Mouse (Mus musculus) neural tube, embryonic 11.5 days (tissue): ENCODE measurements at regions not wholly inside any gene's neighbourhood (a gene's known extent, or its start where the extent isn't known, plus 50 kb on each side); places are given as distances from the start of the nearest gene placed in this dataset.

ENCODE experiments used
- ATAC-seq: fragments of 200-750 bp; cut with Nextera tagmentation; 2 replicates; pipeline ENCODE4 v1.8.0; 2017; ENCODE audit warnings: moderate number of reproducible peaks, mild to moderate bottlenecking, moderate TSS enrichment, moderate library complexity; ENCODE audit not compliant: insufficient read depth, low FRiP score, low TSS enrichment
- DNase-seq: peaks from one replicate; pipeline ENCODE4 v3.0.0-alpha.2; 2015; ENCODE audit warnings: low spot score
- H3K27ac ChIP-seq: fragments of 300-500 bp; sonication (generic); 2 replicates; pipeline ENCODE4 v1.5.1; 2014; ENCODE audit warnings: low read depth, mild to moderate bottlenecking, low read length
- H3K27me3 ChIP-seq: fragments of 300-500 bp; sonication (generic); 2 replicates; pipeline ENCODE4 v1.6.1; 2014; ENCODE audit warnings: mild to moderate bottlenecking, low read length, mixed read lengths; ENCODE audit not compliant: control insufficient read depth, insufficient read depth
- H3K36me3 ChIP-seq: fragments of 300-500 bp; sonication (generic); 2 replicates; pipeline ENCODE4 v1.6.1; 2014; ENCODE audit warnings: mild to moderate bottlenecking, low read length, moderate library complexity, mixed read lengths; ENCODE audit not compliant: control insufficient read depth, insufficient read depth
- H3K4me1 ChIP-seq: fragments of 300-500 bp; sonication (generic); 2 replicates; pipeline ENCODE4 v1.6.1; 2014; ENCODE audit warnings: low read length, mixed read lengths; ENCODE audit not compliant: control insufficient read depth, insufficient read depth
- H3K4me2 ChIP-seq: fragments of 300-500 bp; sonication (generic); 2 replicates; pipeline ENCODE4 v1.6.1; 2014; ENCODE audit warnings: low read depth, mild to moderate bottlenecking, moderate library complexity
- H3K4me3 ChIP-seq: fragments of 300-500 bp; sonication (generic); 2 replicates; pipeline ENCODE4 v1.5.1; 2014; ENCODE audit warnings: low read depth, low read length
- H3K9ac ChIP-seq: fragments of 300-500 bp; sonication (generic); 2 replicates; pipeline ENCODE4 v1.6.1; 2014; ENCODE audit warnings: mild to moderate bottlenecking, low read length
- H3K9me3 ChIP-seq: fragments of 300-500 bp; sonication (generic); 2 replicates; pipeline ENCODE4 v1.6.1; 2016; ENCODE audit warnings: low read length; ENCODE audit not compliant: control insufficient read depth
- WGBS: fragments of 180-500 bp; shearing (Covaris S2); extraction: QIAGEN DNeasy Blood & Tissue Kit; methylation state at CpG from one replicate; pipeline ENCODE4 v1.1.7; 2014; 5-methylcytosine and 5-hydroxymethylcytosine counted together

GRCm38 (mm10) chr13:79941549-79942295 is 941.5 kb upstream of the Arrdc3 start:
- no peaks in the 10 kb centered on the region for H3K36me3 ChIP-seq
- H3K4me1 ChIP-seq = no peaks in the 10 kb centered on the region
- H3K4me3 ChIP-seq = no peak overlapping the region
- H3K27me3 ChIP-seq = no peaks in the 10 kb centered on the region
- 79% methylated on average over 1 of the region's 1 CpGs for WGBS
- ATAC-seq (0 out of 2 replicates have a peak, but pooled peaks have one; percentile 43), DNase-seq (peak; percentile 11)
- no peak overlapping the region for H3K9ac ChIP-seq
- no peaks in the 10 kb centered on the region for H3K9me3 ChIP-seq
- H3K4me2 ChIP-seq = no peak overlapping the region
- H3K27ac ChIP-seq = no peak overlapping the region
